Mouse (Mus musculus) hindbrain, embryonic 13.5 days (tissue): ENCODE data around the gene Tomm22. TPM values are rescaled to one million over a fixed set of nuclear protein-coding genes. Genes with fewer than 3 reads are reported as not detected.

Source experiments
- ATAC-seq: fragments of 200-750 bp; cut with Nextera tagmentation; 2 replicates; pipeline ENCODE4 v1.8.0; 2017; ENCODE audit warnings: moderate TSS enrichment; ENCODE audit not compliant: low FRiP score
- H3K27ac ChIP-seq: fragments of 300-500 bp; sonication (generic); 2 replicates; pipeline ENCODE4 v1.5.1; 2015; ENCODE audit warnings: inconsistent platforms, mild to moderate bottlenecking, moderate library complexity
- H3K27me3 ChIP-seq: fragments of 300-500 bp; sonication (generic); 2 replicates; pipeline ENCODE4 v1.6.1; 2015; ENCODE audit warnings: mild to moderate bottlenecking, inconsistent platforms
- H3K36me3 ChIP-seq: fragments of 300-500 bp; sonication (generic); 2 replicates; pipeline ENCODE4 v1.6.1; 2015; ENCODE audit warnings: mild to moderate bottlenecking, inconsistent platforms
- H3K4me1 ChIP-seq: fragments of 300-500 bp; sonication (generic); replicated peaks from 2 replicates; pipeline ENCODE4 v1.6.1; 2015; ENCODE audit warnings: inconsistent platforms
- H3K4me2 ChIP-seq: fragments of 300-500 bp; sonication (generic); 2 replicates; pipeline ENCODE4 v1.6.1; 2015; ENCODE audit warnings: inconsistent platforms, mild to moderate bottlenecking, moderate library complexity
- H3K4me3 ChIP-seq: fragments of 300-500 bp; sonication (generic); 2 replicates; pipeline ENCODE4 v1.5.1; 2015; ENCODE audit warnings: mild to moderate bottlenecking, inconsistent platforms
- H3K9ac ChIP-seq: fragments of 300-500 bp; sonication (generic); 2 replicates; pipeline ENCODE4 v1.6.1; 2015; ENCODE audit warnings: mild to moderate bottlenecking, inconsistent platforms
- H3K9me3 ChIP-seq: fragments of 300-500 bp; sonication (generic); 2 replicates; pipeline ENCODE4 v1.6.1; 2016; ENCODE audit warnings: inconsistent platforms
- WGBS: fragments of 180-500 bp; shearing (Covaris S2); methylation state at CpG from one replicate; pipeline ENCODE4 v1.1.7; 2015; 5-methylcytosine and 5-hydroxymethylcytosine counted together
- polyA plus RNA-seq: library from polyadenylated mRNA; unstranded; fragments of >200 nt; fragmentation: Nextera tagmentation; extraction: Ambion mirVana; gene quantifications from 2 replicates; pipeline ENCODE4 v1.2.1, GENCODE M21; 2015

Tomm22 gene
- polyA plus RNA-seq, 1 experiment from 2014 or later: 253 TPM

- H3K27me3 ChIP-seq: no peaks in the 10 kb centered on the region
- H3K9me3 ChIP-seq: no peaks in the 10 kb centered on the region
- H3K9ac ChIP-seq: no peak overlapping the region
- peaks cover 18% of the 10 kb centered on the region; the same call in 1 of the 2 replicates for H3K36me3 ChIP-seq
- peaks cover 30% of the 10 kb centered on the region for H3K4me1 ChIP-seq
- H3K4me3 ChIP-seq: no peak overlapping the region
- 72% methylated on average over 9 of the region's 9 CpGs for WGBS
- peak overlapping the region; percentile 78 for H3K27ac ChIP-seq
- ATAC-seq: no peak
- no peak overlapping the region for H3K4me2 ChIP-seq
These were observed 27.0 kb downstream of the Tomm22 start for GRCm38 (mm10) chr15:79697558-79698187.

- H3K36me3 ChIP-seq: peaks cover 44% of the 10 kb centered on the region
- H3K4me2 ChIP-seq: no peak overlapping the region
- H3K27me3 ChIP-seq: no peaks in the 10 kb centered on the region
- ATAC-seq: no peak
- H3K4me3 ChIP-seq: no peak overlapping the region
- H3K4me1 ChIP-seq: no peaks in the 10 kb centered on the region
- H3K9ac ChIP-seq: no peak overlapping the region
- H3K27ac ChIP-seq: no peak overlapping the region
- no peaks in the 10 kb centered on the region for H3K9me3 ChIP-seq
- WGBS: 90% methylated on average over 17 of the region's 17 CpGs
These were observed 36.0 kb downstream of the Tomm22 start for GRCm38 (mm10) chr15:79706603-79707214.

- Histone ChIP-seq H3K9me3 (no peaks in the 10 kb centered on the region), H3K36me3 (peaks cover 60% of the 10 kb centered on the region), H3K27ac (no peak overlapping the region), H3K4me1 (no peaks in the 10 kb centered on the region), H3K27me3 (no peaks in the 10 kb centered on the region), H3K9ac (no peak overlapping the region), H3K4me3 (no peak overlapping the region), H3K4me2 (no peak overlapping the region)
- 97% methylated on average over 5 of the region's 5 CpGs for WGBS
- no peak for ATAC-seq
These were observed 37.7 kb downstream of the Tomm22 start for GRCm38 (mm10) chr15:79708229-79708822.

GRCm38 (mm10) chr15:79715646-79716045 lies 45.0 kb downstream of the Tomm22 start:
- peaks cover 99% of the 10 kb centered on the region for H3K36me3 ChIP-seq
- H3K27me3 ChIP-seq: no peaks in the 10 kb centered on the region
- H3K4me3 ChIP-seq: no peak overlapping the region
- no peaks in the 10 kb centered on the region for H3K9me3 ChIP-seq
- no peak for ATAC-seq
- H3K4me2 ChIP-seq: no peak overlapping the region
- H3K9ac ChIP-seq: no peak overlapping the region
- H3K27ac ChIP-seq: no peak overlapping the region
- no peaks in the 10 kb centered on the region for H3K4me1 ChIP-seq
- WGBS: 95% methylated on average over 7 of the region's 7 CpGs

- WGBS: 84% methylated on average over 6 of the region's 6 CpGs
- Histone ChIP-seq H3K4me2 (no peak overlapping the region), H3K27me3 (no peaks in the 10 kb centered on the region), H3K4me1 (no peaks in the 10 kb centered on the region), H3K36me3 (peaks cover 97% of the 10 kb centered on the region), H3K9me3 (no peaks in the 10 kb centered on the region), H3K4me3 (no peak overlapping the region), H3K9ac (no peak overlapping the region; the same call in 1 of the 2 replicates), H3K27ac (no peak overlapping the region)
- no peak for ATAC-seq
These were observed 46.0 kb downstream of the Tomm22 start for GRCm38 (mm10) chr15:79716710-79717109.

GRCm38 (mm10) chr15:79720267-79720666 lies 49.6 kb downstream of the Tomm22 start:
- WGBS: 93% methylated on average over 8 of the region's 8 CpGs
- Histone ChIP-seq H3K36me3 (peaks cover 80% of the 10 kb centered on the region), H3K4me1 (0 out of 2 replicates have a peak, but pooled peaks cover 4% of the 10 kb centered on the region), H3K4me3 (no peak overlapping the region), H3K27ac (no peak overlapping the region), H3K27me3 (no peaks in the 10 kb centered on the region), H3K4me2 (no peak overlapping the region), H3K9me3 (no peaks in the 10 kb centered on the region), H3K9ac (no peak overlapping the region)
- no peak for ATAC-seq

- Histone ChIP-seq H3K27ac (no peak overlapping the region), H3K4me2 (no peak overlapping the region), H3K27me3 (no peaks in the 10 kb centered on the region), H3K36me3 (peaks cover 80% of the 10 kb centered on the region), H3K9me3 (no peaks in the 10 kb centered on the region), H3K4me1 (0 out of 2 replicates have a peak, but pooled peaks cover 4% of the 10 kb centered on the region), H3K9ac (no peak overlapping the region), H3K4me3 (no peak overlapping the region)
- 92% methylated on average over 4 of the region's 4 CpGs for WGBS
- no peak for ATAC-seq
These were observed 50.1 kb downstream of the Tomm22 start for GRCm38 (mm10) chr15:79720796-79721195.

Other genes with a start within 250 kb of the Tomm22 start
- 231 and 245 TPM in 2 replicates for gene Csnk1e, start 215.3 kb upstream of the Tomm22 start, polyA plus RNA-seq
- gene Kcnj4, start 165.6 kb upstream of the Tomm22 start, polyA plus RNA-seq: not detected in 2 replicates
- 12.5 TPM in 2 replicates for gene Kdelr3, start 154.4 kb upstream of the Tomm22 start, polyA plus RNA-seq
- gene Ddx17, start 124.1 kb upstream of the Tomm22 start, polyA plus RNA-seq: 59.2 and 61.0 TPM in 2 replicates
- 0.82 and 1.00 TPM in 2 replicates for gene Dmc1, start 65.8 kb upstream of the Tomm22 start, polyA plus RNA-seq
- 5.4 and 5.6 TPM in 2 replicates for gene Fam227a, start 11.9 kb upstream of the Tomm22 start, polyA plus RNA-seq
- gene Cby1, start 11.7 kb upstream of the Tomm22 start, polyA plus RNA-seq: 84.2 and 85.8 TPM in 2 replicates
- 19.1 and 20.2 TPM in 2 replicates for gene Josd1, start 17.1 kb downstream of the Tomm22 start, polyA plus RNA-seq
- 44.8 and 45.2 TPM in 2 replicates for gene Gtpbp1, start 20.0 kb downstream of the Tomm22 start, polyA plus RNA-seq
- 9.8 and 10.2 TPM in 2 replicates for gene Sun2, start 71.7 kb downstream of the Tomm22 start, polyA plus RNA-seq
- gene Dnal4, start 107.0 kb downstream of the Tomm22 start, polyA plus RNA-seq: 83.5 and 84.9 TPM in 2 replicates
- 21.0 and 21.4 TPM in 2 replicates for gene Nptxr, start 133.9 kb downstream of the Tomm22 start, polyA plus RNA-seq
- 0.34 and 0.51 TPM in 2 replicates for gene Npcd, start 163.4 kb downstream of the Tomm22 start, polyA plus RNA-seq
- 50.2 and 52.6 TPM in 2 replicates for gene Cbx6, start 163.8 kb downstream of the Tomm22 start, polyA plus RNA-seq
- 4.5 and 4.7 TPM in 2 replicates for gene Apobec3, start 220.8 kb downstream of the Tomm22 start, polyA plus RNA-seq